Mouse (Mus musculus): Measurements from ENCODE around the gene Pld3. TPM values are rescaled to one million over a fixed set of nuclear protein-coding genes. Genes with fewer than 3 reads are reported as not detected.

The Pld3 gene
- total and polyA plus RNA-seq, 3 experiments, result 111 to 253 (median 179) TPM

GRCm38 (mm10) chr7:27486770-27487697, 66.0 kb downstream of the Pld3 start, which contains the start of gene Sertad1:
Sertad1 (plus strand) TSS chr7:27486910.
- DNase-seq, result peak; percentile 100

- no peak for DNase-seq
Observed at GRCm38 (mm10) chr7:27486102-27486769, 66.8 kb downstream of the Pld3 start.

- no peak for DNase-seq
Observed at GRCm38 (mm10) chr7:27483860-27484259, 69.2 kb downstream of the Pld3 start.

Other genes starting within 250 kb of the Pld3 start
- 10 to 100 TPM; 70.3 to 94.7 TPM for gene Ltbp4, start 215.5 kb downstream of the Pld3 start, total RNA-seq (2021)
- gene Ltbp4, start 215.5 kb downstream of the Pld3 start, polyA plus RNA-seq (2012; rRNA removed), result 253 and 263 TPM in 2 replicates
- gene Shkbp1, start 197.2 kb downstream of the Pld3 start, total RNA-seq (2021), result 10 to 100 TPM; 11.3 to 22.5 TPM
- gene Shkbp1, start 197.2 kb downstream of the Pld3 start, polyA plus RNA-seq (2012; rRNA removed), result 60.8 and 74.5 TPM in 2 replicates
- 1 to 10 TPM in 1 of 2 experiments, not detected in 1; 6.3 TPM for gene Gm20479, start 195.8 kb downstream of the Pld3 start, total RNA-seq (2021)
- 0.28 TPM in 2 replicates for gene Gm20479, start 195.8 kb downstream of the Pld3 start, polyA plus RNA-seq (2012; rRNA removed)
- 1 to 10 TPM; 1.5 to 1.9 TPM for gene Sptbn4, start 105.5 kb downstream of the Pld3 start, total RNA-seq (2021)
- 0.84 and 2.3 TPM in 2 replicates for gene Sptbn4, start 105.5 kb downstream of the Pld3 start, polyA plus RNA-seq (2012; rRNA removed)
- gene Blvrb, start 105.2 kb downstream of the Pld3 start, total RNA-seq (2021), result 10 to 100 TPM; 48.4 to 51.1 TPM
- gene Blvrb, start 105.2 kb downstream of the Pld3 start, polyA plus RNA-seq (2012; rRNA removed), result 70.2 and 86.2 TPM in 2 replicates
- gene Sertad3, start 79.5 kb downstream of the Pld3 start, total RNA-seq (2021), result 10 to 100 TPM; 11.6 to 21.0 TPM
- gene Sertad3, start 79.5 kb downstream of the Pld3 start, polyA plus RNA-seq (2012; rRNA removed), result 20.0 and 20.9 TPM in 2 replicates
- gene Sertad1, start 66.3 kb downstream of the Pld3 start, total RNA-seq (2021), result 10 to 100 TPM; 17.9 to 25.6 TPM
- gene Sertad1, start 66.3 kb downstream of the Pld3 start, polyA plus RNA-seq (2012; rRNA removed), result 57.7 and 60.5 TPM in 2 replicates
- gene Prx, start 53.9 kb downstream of the Pld3 start, total RNA-seq (2021), result 1 to 10 TPM; 1.4 to 4.0 TPM
- 2.0 and 2.2 TPM in 2 replicates for gene Prx, start 53.9 kb downstream of the Pld3 start, polyA plus RNA-seq (2012; rRNA removed)
- gene Hipk4, start 30.0 kb downstream of the Pld3 start, total RNA-seq (2021), result under 1 TPM; 0.21 to 0.29 TPM
- gene Hipk4, start 30.0 kb downstream of the Pld3 start, polyA plus RNA-seq (2012; rRNA removed), result 0.82 and 1.1 TPM in 2 replicates
- 10 to 100 TPM; 12.8 to 15.9 TPM for gene 2310022A10Rik, start within 50 bp of the Pld3 start, total RNA-seq (2021)
- 22.5 and 27.7 TPM in 2 replicates for gene 2310022A10Rik, start within 50 bp of the Pld3 start, polyA plus RNA-seq (2012; rRNA removed)
- gene Akt2, start 38.3 kb upstream of the Pld3 start, total RNA-seq (2021), result 100 to 1,000 TPM; 219 to 227 TPM
- 128 and 143 TPM in 2 replicates for gene Akt2, start 38.3 kb upstream of the Pld3 start, polyA plus RNA-seq (2012; rRNA removed)
- not detected for gene Ttc9b, start 100.7 kb upstream of the Pld3 start, total RNA-seq (2021)
- gene Ttc9b, start 100.7 kb upstream of the Pld3 start, polyA plus RNA-seq (2012; rRNA removed), result 0.06 and 0.48 TPM in 2 replicates
- gene Map3k10, start 121.4 kb upstream of the Pld3 start, total RNA-seq (2021), result 10 to 100 TPM; 21.9 to 35.1 TPM
- gene Map3k10, start 121.4 kb upstream of the Pld3 start, polyA plus RNA-seq (2012; rRNA removed), result 65.4 and 93.7 TPM in 2 replicates
- gene Zfp607b, start 136.1 kb upstream of the Pld3 start, total RNA-seq (2021), result 1 to 10 TPM in 1 of 2 experiments, under 1 TPM in 1; 0.81 to 1.7 TPM
- gene Zfp607b, start 136.1 kb upstream of the Pld3 start, polyA plus RNA-seq (2012; rRNA removed), result 0.10 and 0.31 TPM in 2 replicates
- gene Zfp60, start 178.2 kb upstream of the Pld3 start, total RNA-seq (2021), result 10 to 100 TPM; 12.7 to 14.1 TPM
- gene Zfp60, start 178.2 kb upstream of the Pld3 start, polyA plus RNA-seq (2012; rRNA removed), result 0.40 and 0.85 TPM in 2 replicates

All from adrenal gland, adult 2 months (tissue).